In genomic region chr1:89517817-89518216, GRCm38 (mm10) we compare ENCODE assay signal across 15 mouse cellular contexts.
DNase-seq lines count a peak whose midpoint lies in the region; ATAC-seq and TF ChIP-seq lines count a peak whose summit lies in the region.
"Had no signal": no experiment of that assay in that cellular context is flagged by ENCODE, and none has a peak within 500 bp of the region (broad histone marks: within the 10 kb centered on the region; RNA-seq: fewer than 3 reads in every experiment).

No protein-coding gene starts in this region.

- no peak for ATAC-seq in kidney, postnatal 0 days (replicated peaks; ENCODE audit: low FRiP score, low read depth)
- ATAC-seq in hindbrain, embryonic 11.5 days (ENCODE audit: low FRiP score), result peak; percentile 62
- ATAC-seq in midbrain, embryonic 13.5 days, result peak; percentile 28; the same call in 1 of the 2 replicates
- ATAC-seq: liver, postnatal 0 days; Patski had no signal

- intact Hi-C loops in left cerebral cortex, postnatal 4 days (cut with DNase I), result no loop called here

- H3K36me3 ChIP-seq in kidney, postnatal 0 days (ENCODE audit: insufficient read depth, low read length), result no peaks in the 10 kb centered on the region
- no peaks in the 10 kb centered on the region for H3K36me3 ChIP-seq in embryonic facial prominence, embryonic 10.5 days (replicated peaks)
- H3K36me3 ChIP-seq in hindbrain, embryonic 11.5 days (ENCODE audit: control insufficient read depth, insufficient read depth, low read length), result no peaks in the 10 kb centered on the region
- no peaks in the 10 kb centered on the region for H3K36me3 ChIP-seq in midbrain, embryonic 13.5 days

- no peak overlapping the region for H3K27ac ChIP-seq in kidney, postnatal 0 days
- peak overlapping the region; percentile 79 for H3K27ac ChIP-seq in embryonic facial prominence, embryonic 10.5 days (replicated peaks)
- H3K27ac ChIP-seq in hindbrain, embryonic 11.5 days (ENCODE audit: low read depth, low read length), result peak overlapping the region; percentile 61; the same call in 1 of the 2 replicates
- H3K27ac ChIP-seq in midbrain, embryonic 13.5 days, result no peak overlapping the region

- no peak overlapping the region for H3K9ac ChIP-seq in kidney, postnatal 0 days (ENCODE audit: low read depth, low read length)
- no peak overlapping the region for H3K9ac ChIP-seq in hindbrain, embryonic 11.5 days (ENCODE audit: low read depth, low read length)
- H3K9ac ChIP-seq in midbrain, embryonic 13.5 days (replicated peaks), result no peak overlapping the region; the same call in 1 of the 2 replicates
- H3K9ac ChIP-seq: liver, postnatal 0 days had no signal

- no peak overlapping the region for H3K4me2 ChIP-seq in kidney, postnatal 0 days (ENCODE audit: low read length)
- H3K4me2 ChIP-seq in hindbrain, embryonic 11.5 days (replicated peaks; ENCODE audit: low read depth, low read length), result no peak overlapping the region
- peak overlapping the region; percentile 14; the same call in 1 of the 2 replicates for H3K4me2 ChIP-seq in midbrain, embryonic 13.5 days (replicated peaks)

- TF ChIP-seq CTCF in kidney, postnatal 0 days (IDR thresholded peaks at IDR 0.05; ENCODE audit: low read depth), result no peak

- H3K4me3 ChIP-seq in kidney, postnatal 0 days (replicated peaks; ENCODE audit: low read depth, low read length), result no peak overlapping the region
- peak overlapping the region; percentile 24; the same call in 1 of the 2 replicates for H3K4me3 ChIP-seq in embryonic facial prominence, embryonic 10.5 days
- H3K4me3 ChIP-seq in hindbrain, embryonic 11.5 days (ENCODE audit: low read depth, low read length), result no peak overlapping the region
- no peak overlapping the region for H3K4me3 ChIP-seq in midbrain, embryonic 13.5 days (replicated peaks)

- no peaks in the 10 kb centered on the region for H3K9me3 ChIP-seq in kidney, postnatal 0 days (replicated peaks; ENCODE audit: low read length)
- no peaks in the 10 kb centered on the region for H3K9me3 ChIP-seq in embryonic facial prominence, embryonic 10.5 days
- H3K9me3 ChIP-seq in hindbrain, embryonic 11.5 days (ENCODE audit: control insufficient read depth, low read length), result no peaks in the 10 kb centered on the region
- H3K9me3 ChIP-seq in midbrain, embryonic 13.5 days, result no peaks in the 10 kb centered on the region

- 33% methylated on average over 5 of the region's 5 CpGs for WGBS in kidney, postnatal 0 days
- WGBS in embryonic facial prominence, embryonic 10.5 days, result 5% methylated on average over 5 of the region's 5 CpGs
- WGBS in hindbrain, embryonic 11.5 days, result 2% methylated on average over 5 of the region's 5 CpGs
- 10% methylated on average over 5 of the region's 5 CpGs for WGBS in midbrain, embryonic 13.5 days

- H3K27me3 ChIP-seq in kidney, postnatal 0 days (ENCODE audit: insufficient read depth, low read length), result no peaks in the 10 kb centered on the region
- peaks cover 27% of the 10 kb centered on the region; the same call in 1 of the 2 replicates for H3K27me3 ChIP-seq in embryonic facial prominence, embryonic 10.5 days (replicated peaks; ENCODE audit: low read depth, poor library complexity, severe bottlenecking)
- H3K27me3 ChIP-seq in hindbrain, embryonic 11.5 days (ENCODE audit: control insufficient read depth, insufficient read depth, low read length), result no peaks in the 10 kb centered on the region
- H3K27me3 ChIP-seq in midbrain, embryonic 13.5 days, result peaks cover 20% of the 10 kb centered on the region
- H3K27me3 ChIP-seq: Patski had no signal

- H3K4me1 ChIP-seq in kidney, postnatal 0 days (replicated peaks; ENCODE audit: insufficient read depth, low read length), result 0 out of 2 replicates have a peak, but pooled peaks cover 8% of the 10 kb centered on the region
- H3K4me1 ChIP-seq in embryonic facial prominence, embryonic 10.5 days, result peaks cover 96% of the 10 kb centered on the region
- peaks cover 33% of the 10 kb centered on the region for H3K4me1 ChIP-seq in hindbrain, embryonic 11.5 days (replicated peaks; ENCODE audit: control insufficient read depth, insufficient read depth, low read length)
- peaks cover 65% of the 10 kb centered on the region for H3K4me1 ChIP-seq in midbrain, embryonic 13.5 days (replicated peaks)

- DNase-seq in kidney, postnatal 0 days (ENCODE audit: low spot score), result peak; percentile 57
- DNase-seq in kidney, adult 18-20 months, result no peak
- peak; percentile 67 for DNase-seq in embryonic facial prominence, embryonic 10.5 days (ENCODE audit: low spot score)
- DNase-seq in hindbrain, embryonic 11.5 days (ENCODE audit: low spot score), result peak; percentile 62
- no peak for DNase-seq in left cerebral cortex, postnatal 4 days
- DNase-seq in left cerebral cortex, adult 18-20 months (ENCODE audit: low spot score in 2 of 2), result no peak
- DNase-seq in thymus, postnatal 36 days, result no peak
- DNase-seq: adrenal gland, postnatal 25 days; cerebellum, adult 8-10 months; gastrocnemius, postnatal 14 days; kidney, postnatal 10 days; liver, postnatal 0 days; thymus, postnatal 14 days had no signal

Comparison
In these comparisons a context has a peak if more than half of its experiments do, and no peak if none do; other contexts are left out.
1. DNase-seq: peak in kidney, postnatal 0 days (single experiment), embryonic facial prominence, embryonic 10.5 days (single experiment) and hindbrain, embryonic 11.5 days (single experiment); none in kidney, adult 18-20 months (single experiment), left cerebral cortex, postnatal 4 days (single experiment), left cerebral cortex, adult 18-20 months (0 of 2) and thymus, postnatal 36 days (0 of 2).
2. H3K27ac ChIP-seq: peak in embryonic facial prominence, embryonic 10.5 days (single experiment) and hindbrain, embryonic 11.5 days (single experiment); none in kidney, postnatal 0 days (single experiment) and midbrain, embryonic 13.5 days (single experiment).